Mouse (Mus musculus) CH12.LX (cell line): ENCODE results near the gene Qsox1. TPM values are rescaled to one million over a fixed set of nuclear protein-coding genes. Genes with fewer than 3 reads are reported as not detected.

Experiments used
- DNase-seq: peaks from one replicate; pipeline ENCODE4 v3.0.0-alpha.2; 2013; ENCODE audit errors: extremely low read depth
- H3K27ac ChIP-seq: 2 replicates; pipeline ENCODE4 v1.5.1; 2012; ENCODE audit warnings: low read depth, mild to moderate bottlenecking, control low read depth, moderate library complexity; ENCODE audit not compliant: insufficient read depth
- H3K27me3 ChIP-seq: replicated peaks from 2 replicates; pipeline ENCODE3; 2012; ENCODE audit warnings: inconsistent platforms
- H3K36me3 ChIP-seq, 2 experiments: replicated peaks in 1 of 2; 2 replicates each; pipeline versions ENCODE3 to v1.6.1; 2012; ENCODE audit warnings: inconsistent platforms in 1 of 2, low read length in 1 of 2, mild to moderate bottlenecking in 1 of 2, mixed read lengths in 1 of 2, moderate library complexity in 1 of 2; ENCODE audit not compliant: control insufficient read depth in 1 of 2, insufficient read depth in 1 of 2
- H3K4me1 ChIP-seq, 2 experiments: 2 replicates each; pipeline ENCODE4 v1.6.1; 2012; ENCODE audit warnings: inconsistent platforms in 1 of 2, moderate library complexity in 1 of 2; ENCODE audit not compliant: insufficient read depth in 2 of 2, control insufficient read depth in 1 of 2
- H3K4me2 ChIP-seq: 2 replicates; pipeline ENCODE4 v1.6.1; 2012; ENCODE audit warnings: low read depth, mild to moderate bottlenecking, control low read depth; ENCODE audit not compliant: poor library complexity, insufficient read depth, severe bottlenecking
- H3K4me3 ChIP-seq, 3 experiments: fragments of 150-350 bp in 1 of 3; sonication (generic) in 1 of 3; replicated peaks in 1 of 3; 2 replicates each; pipeline versions ENCODE3 to v1.5.1; 2011 to 2012; ENCODE audit warnings: low read depth in 2 of 3, low read length in 2 of 3, mild to moderate bottlenecking in 2 of 3, moderate library complexity in 2 of 3, control low read depth in 1 of 3, improper control_type of control experiment in 1 of 3, inconsistent platforms in 1 of 3, mixed read lengths in 1 of 3; ENCODE audit not compliant: poor library complexity in 1 of 3
- H3K79me2 ChIP-seq: replicated peaks from 2 replicates; pipeline ENCODE4 v1.6.1; 2012; ENCODE audit warnings: mild to moderate bottlenecking, moderate library complexity; ENCODE audit not compliant: control insufficient read depth, poor library complexity, insufficient read depth, severe bottlenecking; ENCODE audit errors: extremely low read depth
- H3K9ac ChIP-seq: 2 replicates; pipeline ENCODE4 v1.6.1; 2012; ENCODE audit warnings: low read depth, mild to moderate bottlenecking, control low read depth, moderate library complexity; ENCODE audit not compliant: insufficient read depth
- H3K9me3 ChIP-seq: replicated peaks from 2 replicates; pipeline ENCODE3; 2012; ENCODE audit warnings: low read length, inconsistent platforms, mixed read lengths
- BHLHE40 ChIP-seq: IDR thresholded peaks from 2 replicates; pipeline ENCODE4 v1.6.1; 2011; ENCODE audit warnings: mild to moderate bottlenecking, low read depth, low read length, improper control_type of control experiment
- CHD2 ChIP-seq: IDR thresholded peaks from 2 replicates; pipeline ENCODE4 v1.6.1; 2011; ENCODE audit warnings: low read length, improper control_type of control experiment
- E2F4 ChIP-seq: IDR thresholded peaks from 2 replicates; pipeline ENCODE4 v1.6.1; 2011; ENCODE audit warnings: low read depth, low read length, improper control_type of control experiment; ENCODE audit not compliant: insufficient replicate concordance
- ELF1 ChIP-seq: IDR thresholded peaks from 2 replicates; pipeline ENCODE4 v1.6.1; 2014; ENCODE audit warnings: low read depth, mild to moderate bottlenecking, inconsistent platforms, low read length, improper control_type of control experiment
- EP300 ChIP-seq: IDR thresholded peaks from 2 replicates; pipeline ENCODE4 v1.6.1; 2011; ENCODE audit warnings: low read length, improper control_type of control experiment
- ETS1 ChIP-seq: conservative IDR thresholded peaks from 2 replicates; pipeline ENCODE4 v1.6.1; 2012; ENCODE audit warnings: low read depth, mild to moderate bottlenecking, inconsistent platforms, low read length, improper control_type of control experiment, moderate library complexity
- GABPA ChIP-seq: IDR thresholded peaks from 2 replicates; pipeline ENCODE4 v1.6.1; 2012; ENCODE audit warnings: low read depth, low read length, improper control_type of control experiment, inconsistent platforms; ENCODE audit not compliant: insufficient replicate concordance
- HCFC1 ChIP-seq: IDR thresholded peaks from 2 replicates; pipeline ENCODE4 v1.6.1; 2012; ENCODE audit warnings: low read depth, mild to moderate bottlenecking, inconsistent platforms, low read length, improper control_type of control experiment
- IRF4 ChIP-seq: IDR thresholded peaks from 2 replicates; pipeline ENCODE4 v1.6.1; 2014; ENCODE audit warnings: low read depth, mild to moderate bottlenecking, inconsistent platforms, low read length, improper control_type of control experiment
- JUN ChIP-seq: IDR thresholded peaks from 2 replicates; pipeline ENCODE4 v1.6.1; 2011; ENCODE audit warnings: low read depth, mild to moderate bottlenecking, low read length, improper control_type of control experiment, moderate library complexity; ENCODE audit not compliant: insufficient read depth
- JUND ChIP-seq: conservative IDR thresholded peaks from 2 replicates; pipeline ENCODE4 v1.6.1; 2011; ENCODE audit warnings: low read depth, low read length, improper control_type of control experiment
- MAZ ChIP-seq: IDR thresholded peaks from 2 replicates; pipeline ENCODE4 v1.6.1; 2012; ENCODE audit warnings: low read depth, mild to moderate bottlenecking, inconsistent platforms, low read length, improper control_type of control experiment, moderate library complexity
- MEF2A ChIP-seq: IDR thresholded peaks from 2 replicates; pipeline ENCODE4 v1.6.1; 2014; ENCODE audit warnings: low read depth, mild to moderate bottlenecking, inconsistent platforms, low read length, improper control_type of control experiment, borderline replicate concordance
- MXI1 ChIP-seq: IDR thresholded peaks from 2 replicates; pipeline ENCODE4 v1.6.1; 2011; ENCODE audit warnings: mild to moderate bottlenecking, low read depth, low read length, improper control_type of control experiment
- NELFE ChIP-seq: IDR thresholded peaks from 2 replicates; pipeline ENCODE4 v1.6.1; 2011; ENCODE audit warnings: low read depth, low read length, improper control_type of control experiment
- NRF1 ChIP-seq: IDR thresholded peaks from 2 replicates; pipeline ENCODE4 v1.6.1; 2014; ENCODE audit warnings: low read depth, mild to moderate bottlenecking, inconsistent platforms, low read length, improper control_type of control experiment, moderate library complexity
- PAX5 ChIP-seq: IDR thresholded peaks from 2 replicates; pipeline ENCODE4 v1.6.1; 2012; ENCODE audit warnings: low read length, inconsistent platforms, mixed read lengths
- POLR2A ChIP-seq: IDR thresholded peaks from 2 replicates; pipeline ENCODE4 v1.6.1; 2011; ENCODE audit warnings: low read depth, mild to moderate bottlenecking, improper control_type of control experiment, low read length
- POLR2AphosphoS2 ChIP-seq: IDR thresholded peaks from 2 replicates; pipeline ENCODE4 v1.6.1; 2011; ENCODE audit warnings: low read depth, low read length, improper control_type of control experiment
- RAD21 ChIP-seq: IDR thresholded peaks from 2 replicates; pipeline ENCODE4 v1.6.1; 2011; ENCODE audit warnings: low read depth, mild to moderate bottlenecking, low read length, improper control_type of control experiment, moderate library complexity
- SIN3A ChIP-seq: IDR thresholded peaks from 2 replicates; pipeline ENCODE4 v1.6.1; 2012; ENCODE audit warnings: low read length, improper control_type of control experiment, inconsistent platforms
- SMC3 ChIP-seq: IDR thresholded peaks from 2 replicates; pipeline ENCODE4 v1.6.1; 2011; ENCODE audit warnings: low read depth, low read length, improper control_type of control experiment
- TBP ChIP-seq: conservative IDR thresholded peaks from 2 replicates; pipeline ENCODE4 v1.6.1; 2011; ENCODE audit warnings: low read depth, low read length, improper control_type of control experiment
- TCF12 ChIP-seq: IDR thresholded peaks from 2 replicates; pipeline ENCODE4 v1.6.1; 2014; ENCODE audit warnings: low read depth, mild to moderate bottlenecking, inconsistent platforms, low read length, improper control_type of control experiment
- UBTF ChIP-seq: IDR thresholded peaks from 2 replicates; pipeline ENCODE4 v1.6.1; 2012; ENCODE audit warnings: low read depth, mild to moderate bottlenecking, inconsistent platforms, low read length, improper control_type of control experiment, moderate library complexity
- ZC3H11A ChIP-seq: IDR thresholded peaks from 2 replicates; pipeline ENCODE4 v1.6.1; 2012; ENCODE audit warnings: low read depth, mild to moderate bottlenecking, inconsistent platforms, low read length, improper control_type of control experiment
- ZKSCAN1 ChIP-seq: IDR thresholded peaks from 2 replicates; pipeline ENCODE4 v1.6.1; 2012; ENCODE audit warnings: low read depth, inconsistent platforms, low read length, improper control_type of control experiment, borderline replicate concordance
- ZMIZ1 ChIP-seq: IDR thresholded peaks from 2 replicates; pipeline ENCODE4 v1.6.1; 2012; ENCODE audit warnings: low read depth, mild to moderate bottlenecking, inconsistent platforms, low read length, improper control_type of control experiment
- ZNF384 ChIP-seq: IDR thresholded peaks from 2 replicates; pipeline ENCODE4 v1.6.1; 2012; ENCODE audit warnings: low read depth, low read length, improper control_type of control experiment, inconsistent platforms
- dilution Hi-C: fragments of 300-500 bp; cut with MboI; formaldehyde crosslinking; loops from 2 replicates; pipeline ENCODE4 v1.14.3; 2020; ENCODE audit warnings: low sequenced_read_pairs; ENCODE audit not compliant: extremely low pct_unique_long_range_greater_than_20kb, extremely low pct_ligation_motif_present
- in situ Hi-C: fragments of 300-500 bp; cut with MboI; formaldehyde crosslinking; loops from 3 replicates; pipeline ENCODE4 v1.14.3; 2019; ENCODE audit warnings: low sequenced_read_pairs, low pct_ligation_motif_present, low pct_unique_long_range_greater_than_20kb, mixed read lengths
- polyA plus RNA-seq: library from polyadenylated mRNA; unstranded; fragments of >175 nt; gene quantifications from 2 replicates; pipeline ENCODE4 v1.2.1, GENCODE M21; 2012; ENCODE audit warnings: low read depth; ENCODE audit not compliant: insufficient read length
- total RNA-seq, 2 experiments: library from RNA; depleted of rRNA; stranded (reverse); fragments of 300-350 nt in 1 of 2; fragments of >200 nt in 1 of 2; gene quantifications; 2 replicates each; pipeline ENCODE4 v1.2.3; 2012 to 2014

Qsox1 gene
- total and polyA plus RNA-seq, 3 experiments, result 8.6 to 13.7 (median 11.6) TPM

DNA sequence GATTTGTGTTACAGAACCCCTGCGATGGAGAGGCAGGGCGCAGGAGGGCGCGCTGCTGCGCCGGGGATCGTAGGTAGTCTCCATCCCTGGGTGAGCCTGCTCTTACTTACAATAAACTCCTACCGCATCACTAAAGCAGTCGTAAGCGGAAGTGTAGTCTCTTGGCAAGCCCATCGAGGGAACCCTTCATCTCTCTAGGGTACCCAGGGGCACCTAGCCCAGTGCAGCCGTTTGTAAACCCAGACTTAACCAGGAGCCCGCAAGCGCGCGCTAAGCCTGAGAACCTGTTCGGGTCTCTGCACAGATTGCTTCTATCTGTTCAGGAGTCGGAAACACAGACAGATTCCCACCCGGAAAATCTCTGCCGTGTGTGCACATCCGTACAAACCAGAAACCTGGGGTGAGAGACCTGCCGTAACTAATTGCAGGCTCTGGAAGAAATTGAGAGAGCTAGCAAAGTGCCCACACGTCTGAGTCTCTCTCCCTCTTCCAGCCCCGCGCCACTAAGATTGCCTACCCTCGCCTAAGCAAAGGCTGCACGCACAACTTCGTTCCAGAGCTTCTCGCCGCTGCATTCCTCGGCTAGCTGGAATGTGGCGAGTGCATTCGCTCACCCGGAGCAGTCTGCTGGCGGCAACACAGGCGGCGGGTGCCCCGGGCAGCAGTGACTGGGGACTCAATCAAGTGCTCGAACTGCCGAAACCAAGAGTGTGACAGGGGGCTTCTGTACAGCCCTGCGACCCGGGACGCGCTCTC lies 71.9 kb downstream of the Qsox1 start:
- H3K4me1 ChIP-seq, result no peaks in the 10 kb centered on the region; a peak in 1 of 4 replicates

DNA sequence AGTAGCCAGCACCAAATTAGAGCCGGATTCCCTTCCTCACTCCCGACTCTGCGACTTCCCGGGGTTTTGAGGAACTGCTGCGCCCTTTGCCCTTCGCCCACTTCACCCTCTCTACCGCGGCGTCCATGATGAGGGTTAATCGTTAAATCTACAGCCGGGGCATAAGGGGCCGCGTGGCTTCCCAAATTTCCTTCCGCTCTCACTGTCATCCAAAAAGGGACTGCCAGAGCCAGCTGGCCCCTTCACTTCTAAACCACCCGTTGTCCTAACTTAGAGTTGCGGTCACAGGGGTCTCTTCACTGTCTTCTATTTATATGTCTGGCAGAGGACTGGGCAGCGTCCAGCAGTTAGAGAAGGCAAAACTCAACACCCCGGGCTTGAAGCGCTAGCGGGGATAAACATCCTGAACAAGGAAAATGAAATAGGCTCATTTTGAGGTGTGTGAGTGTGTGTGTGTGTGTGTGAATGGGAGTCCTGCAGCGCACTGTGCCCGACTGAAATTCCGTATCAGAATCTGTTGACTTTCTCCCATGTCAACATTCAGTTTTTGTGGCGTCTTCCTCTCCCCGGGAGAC lies 74.8 kb downstream of the Qsox1 start:
- H3K79me2 ChIP-seq, result no peaks in the 10 kb centered on the region; the same call in 1 of the 2 replicates
- H3K4me3 ChIP-seq, result no peak overlapping the region
- no peaks in the 10 kb centered on the region for H3K36me3 ChIP-seq
- in situ Hi-C loops, result no loop called here
- H3K27ac ChIP-seq, result no peak overlapping the region
- H3K9ac ChIP-seq, result no peak overlapping the region
- TF ChIP-seq POLR2A (no peak), RAD21 (no peak), JUN (no peak), JUND (no peak), NRF1 (no peak), MEF2A (no peak), ZC3H11A (no peak), BHLHE40 (no peak), ZNF384 (no peak), IRF4 (no peak), NELFE (no peak), SIN3A (no peak), ZMIZ1 (no peak), UBTF (no peak), CHD2 (no peak), ELF1 (no peak), ZKSCAN1 (no peak), TBP (no peak), GABPA (no peak)
- peaks cover 27% of the 10 kb centered on the region for H3K9me3 ChIP-seq
- H3K27me3 ChIP-seq, result peaks cover 39% of the 10 kb centered on the region
- no peak for DNase-seq
- H3K4me1 ChIP-seq, result no peaks in the 10 kb centered on the region; a peak in 1 of 4 replicates
- no peak overlapping the region for H3K4me2 ChIP-seq
- dilution Hi-C loops, result no loop called here

More for the DNA sequence above, 71.9 kb downstream of the Qsox1 start:
- no peak overlapping the region for H3K9ac ChIP-seq
- peak overlapping the region; percentile 88; the same call in 1 of the 2 replicates for H3K4me2 ChIP-seq
- dilution Hi-C loops, result no loop called here
- TF ChIP-seq MXI1 (no peak), SMC3 (no peak), NELFE (no peak), ZKSCAN1 (no peak), PAX5 (no peak), POLR2AphosphoS2 (no peak), ELF1 (no peak), ZMIZ1 (no peak), ZC3H11A (no peak), TCF12 (no peak), JUND (no peak), NRF1 (no peak), HCFC1 (no peak), EP300 (no peak), MAZ (no peak), E2F4 (no peak), ETS1 (no peak), UBTF (no peak)
- no peak overlapping the region for H3K27ac ChIP-seq
- no peaks in the 10 kb centered on the region for H3K36me3 ChIP-seq
- peaks cover 28% of the 10 kb centered on the region for H3K9me3 ChIP-seq
- no peak overlapping the region for H3K4me3 ChIP-seq
- DNase-seq, result no peak
- in situ Hi-C loops, result no loop called here
- peaks cover 26% of the 10 kb centered on the region for H3K27me3 ChIP-seq
- no peaks in the 10 kb centered on the region for H3K79me2 ChIP-seq
